Mouse (Mus musculus) liver, adult 2 months (tissue): ENCODE data around the gene Frat2.

ENCODE experiments used
- CTCF ChIP-seq: fragments of 200-500 bp; IDR thresholded peaks from 2 replicates; pipeline ENCODE4 v1.5.1; 2011; ENCODE audit warnings: low read depth, low read length, control low read depth
- POLR2A ChIP-seq: fragments of 200-500 bp; IDR thresholded peaks from 2 replicates; pipeline ENCODE4 v1.6.1; 2011; ENCODE audit warnings: low read length, control low read depth; ENCODE audit not compliant: insufficient read depth; ENCODE audit errors: extremely low read depth

- TF ChIP-seq CTCF (no peak), POLR2A (no peak)
Measured at GRCm38 (mm10) chr19:41835407-41835806, 12.5 kb downstream of the Frat2 start.
